Mouse (Mus musculus) testis, postnatal 14 days (tissue): Measurements from ENCODE around the gene Hmces.

Source experiments
- DNase-seq: peaks from one replicate; pipeline ENCODE4 v3.0.0; 2021; ENCODE audit warnings: low spot score

Gene Hmces

GRCm38 (mm10) chr6:87913661-87914325 is at the start of gene Hmces:
Gene Hmces, plus strand, starts transcription at chr6:87913935.
- peak; percentile 83 for DNase-seq

DNA sequence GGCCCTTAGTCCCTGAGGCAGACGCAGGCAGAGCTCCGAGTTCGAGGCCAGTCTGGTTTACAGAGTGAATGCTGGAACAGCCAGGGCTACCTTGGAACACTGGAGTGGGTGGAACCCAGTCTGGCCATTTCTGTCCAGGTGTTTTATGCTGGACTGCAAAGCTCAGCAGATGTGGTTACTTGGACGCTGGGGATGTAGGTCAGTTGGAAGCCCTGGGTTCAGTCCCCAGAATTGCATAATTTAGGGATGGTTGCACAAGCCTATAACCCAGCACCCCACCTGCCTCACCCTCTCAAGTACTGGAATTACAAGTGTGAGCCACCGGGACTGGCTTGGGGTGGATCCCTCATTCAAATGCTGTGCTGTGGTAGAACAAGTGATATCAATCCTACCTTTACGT is 47.5 kb upstream of the Hmces start:
- no peak for DNase-seq

GRCm38 (mm10) chr6:87867256-87867655 is 46.5 kb upstream of the Hmces start:
- DNase-seq, result no peak

DNA sequence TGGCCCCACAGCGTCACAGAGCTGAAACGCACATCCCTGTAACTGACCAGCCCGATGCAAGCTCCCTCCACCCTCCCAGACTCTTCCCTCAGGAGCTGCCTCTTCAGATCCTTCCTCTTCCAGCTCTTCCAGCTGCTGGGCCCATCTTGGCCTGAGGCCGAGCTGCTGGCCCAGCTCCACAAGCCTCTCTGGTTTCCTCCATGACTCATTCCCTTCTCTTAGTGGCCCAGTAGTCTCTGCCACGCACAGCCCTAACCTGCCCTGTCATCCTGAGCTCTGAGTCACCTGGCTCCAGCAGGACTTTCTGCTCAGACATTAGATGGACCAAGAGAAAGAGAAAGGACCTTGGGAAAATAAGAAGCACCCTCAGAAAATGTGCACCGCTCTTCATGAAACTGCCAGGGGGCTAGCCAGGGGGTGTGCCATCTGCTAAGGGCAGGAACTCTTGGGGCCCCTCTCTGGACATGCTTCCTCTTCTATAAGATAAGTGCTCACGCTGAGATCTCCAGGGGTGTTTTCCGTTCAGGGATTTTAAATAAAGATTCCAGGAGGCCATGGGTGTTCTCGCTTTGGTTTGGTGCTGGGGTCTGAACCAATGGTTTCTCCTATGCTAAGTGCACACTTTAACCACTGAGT is 44.7 kb upstream of the Hmces start:
- peak; percentile 48 for DNase-seq

- DNase-seq, result no peak
These were observed 43.3 kb upstream of the Hmces start for GRCm38 (mm10) chr6:87870440-87870839.

- DNase-seq, result no peak
These were observed 42.5 kb upstream of the Hmces start for GRCm38 (mm10) chr6:87871240-87871639.

DNA sequence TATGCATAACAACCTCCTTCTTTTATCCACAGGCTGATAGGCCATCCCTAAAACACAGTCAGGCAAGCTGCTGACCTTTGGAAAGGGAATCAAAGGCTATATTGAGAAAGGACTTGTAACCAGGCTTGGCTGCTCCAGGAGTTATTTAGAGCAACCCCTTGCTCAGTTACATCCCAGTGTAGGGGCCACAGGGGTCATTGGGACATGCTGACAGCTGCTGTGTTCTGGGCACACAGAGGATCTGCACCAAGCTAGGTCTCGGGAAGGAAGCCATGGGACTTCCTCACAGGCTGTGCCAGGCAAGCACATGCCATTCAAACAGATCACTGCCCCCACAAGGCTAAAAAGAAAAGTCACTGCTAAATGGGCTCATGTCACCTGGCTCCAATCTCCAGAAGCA is 40.6 kb upstream of the Hmces start:
- no peak for DNase-seq

- DNase-seq, result no peak
These were observed 39.8 kb upstream of the Hmces start for GRCm38 (mm10) chr6:87873963-87874362.

DNA sequence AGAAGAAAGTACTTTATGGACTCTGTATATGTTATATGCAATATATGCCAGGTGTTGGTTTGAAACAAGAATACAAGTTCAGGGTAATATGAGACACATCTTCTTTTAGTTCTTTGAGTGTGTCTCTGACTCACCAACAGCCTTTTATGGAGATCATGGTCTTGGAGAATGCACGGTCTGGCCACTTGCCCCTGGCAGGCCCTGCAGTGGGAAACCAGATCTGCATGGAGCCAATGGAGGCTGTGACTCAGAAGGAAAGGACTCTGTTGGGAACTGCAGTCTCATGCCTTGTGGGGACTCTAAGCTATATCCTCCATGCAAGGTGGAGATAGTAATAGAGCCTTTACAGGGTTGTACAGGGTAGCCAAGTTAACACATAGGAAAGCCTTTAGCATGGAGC is 38.7 kb upstream of the Hmces start:
- DNase-seq, result no peak

DNA sequence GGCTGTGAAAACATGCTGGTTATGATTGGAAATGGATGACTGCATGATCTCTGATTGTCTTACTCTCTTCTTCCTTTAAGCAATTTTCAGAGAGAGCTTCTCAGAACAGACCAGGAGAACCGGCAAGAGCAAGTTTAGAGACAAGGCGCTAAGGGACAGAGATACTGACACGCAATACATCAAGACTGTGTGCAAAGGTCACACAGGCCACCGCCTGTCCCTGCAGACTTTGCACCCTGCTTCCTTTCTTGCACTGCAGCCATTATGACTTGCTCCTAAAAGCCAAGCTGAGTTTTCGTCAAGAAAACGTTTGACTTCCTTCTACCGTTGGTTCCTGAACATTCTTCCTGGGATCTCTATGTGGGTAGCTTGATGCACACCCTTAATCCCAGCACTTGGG is 38.2 kb upstream of the Hmces start:
- no peak for DNase-seq

DNA sequence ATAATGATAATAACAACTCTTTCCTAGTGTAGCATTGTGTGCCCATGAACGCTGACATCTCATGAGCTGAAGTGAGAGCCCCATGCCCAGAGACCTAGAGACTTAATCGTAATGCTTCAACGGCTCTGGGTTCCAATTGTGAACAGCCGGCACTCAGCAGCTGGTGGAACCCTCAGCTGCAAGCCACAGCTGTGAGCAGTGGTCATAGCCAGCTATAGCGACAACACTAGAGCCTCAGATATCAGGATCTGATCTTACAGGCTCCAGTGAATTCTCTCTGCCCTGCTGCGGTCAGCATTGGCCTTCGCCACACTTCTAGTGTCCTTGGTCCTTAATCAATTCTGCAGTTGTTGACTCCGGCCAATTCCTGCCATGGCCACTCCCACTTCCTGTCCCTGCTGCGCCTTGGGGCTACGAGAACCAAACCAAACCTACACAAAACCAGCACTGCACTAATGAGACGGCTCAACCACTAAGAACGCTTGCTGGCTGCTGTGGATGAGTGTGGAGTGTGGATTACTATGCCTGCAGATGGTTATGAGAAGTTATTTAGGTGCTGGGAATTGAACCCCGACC is 37.6 kb upstream of the Hmces start:
- peak; percentile 44 for DNase-seq

- no peak for DNase-seq
These were observed 34.7 kb upstream of the Hmces start for GRCm38 (mm10) chr6:87879010-87879409.

- DNase-seq, result no peak
These were observed 34.1 kb upstream of the Hmces start for GRCm38 (mm10) chr6:87879628-87880027.

DNA sequence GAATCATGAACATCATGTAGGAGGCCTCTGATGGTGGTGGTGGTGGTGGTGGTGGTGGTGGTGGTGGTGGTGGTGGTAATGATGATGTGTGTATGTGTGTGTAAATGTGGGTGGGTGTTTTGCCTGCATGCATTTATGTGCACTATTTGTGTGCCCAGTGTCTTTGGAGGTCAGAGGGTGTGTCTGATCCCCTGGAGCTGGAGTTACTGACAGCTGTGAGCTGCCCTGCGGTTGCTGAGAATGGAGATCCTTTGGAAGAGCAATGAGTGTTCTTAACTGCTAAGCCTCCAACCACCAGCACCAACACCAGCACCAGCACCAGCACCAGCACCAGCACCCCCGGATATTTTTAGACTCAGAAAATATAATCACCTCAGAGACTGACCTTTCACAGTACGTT is 31.5 kb upstream of the Hmces start:
- DNase-seq, result no peak

GRCm38 (mm10) chr6:87882816-87883215 is 30.9 kb upstream of the Hmces start:
- no peak for DNase-seq

- no peak for DNase-seq
These were observed 27.0 kb upstream of the Hmces start for GRCm38 (mm10) chr6:87886721-87887120.

GRCm38 (mm10) chr6:87887594-87888233 is 26.0 kb upstream of the Hmces start, which contains the start of gene Copg1:
Gene Copg1, plus strand, starts transcription at chr6:87887814.
- peak; percentile 99 for DNase-seq

DNA sequence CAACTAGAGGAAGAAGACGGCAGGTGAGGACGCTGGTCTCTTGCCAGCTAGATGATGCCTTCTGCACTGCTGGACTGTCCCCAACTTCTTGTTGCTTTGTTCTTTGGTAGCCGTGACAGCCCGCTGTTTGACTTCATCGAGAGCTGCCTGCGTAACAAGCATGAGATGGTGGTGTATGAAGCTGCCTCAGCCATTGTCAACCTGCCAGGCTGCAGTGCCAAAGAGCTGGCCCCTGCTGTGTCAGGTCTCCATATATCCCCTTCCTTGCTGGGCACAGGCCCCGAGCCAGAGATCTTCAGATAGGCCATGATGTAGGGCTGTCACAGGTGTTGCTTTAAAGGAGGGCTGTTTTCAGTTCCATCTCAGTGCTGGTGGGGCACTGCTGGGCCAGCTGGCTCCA is 19.8 kb upstream of the Hmces start:
- no peak for DNase-seq

DNA sequence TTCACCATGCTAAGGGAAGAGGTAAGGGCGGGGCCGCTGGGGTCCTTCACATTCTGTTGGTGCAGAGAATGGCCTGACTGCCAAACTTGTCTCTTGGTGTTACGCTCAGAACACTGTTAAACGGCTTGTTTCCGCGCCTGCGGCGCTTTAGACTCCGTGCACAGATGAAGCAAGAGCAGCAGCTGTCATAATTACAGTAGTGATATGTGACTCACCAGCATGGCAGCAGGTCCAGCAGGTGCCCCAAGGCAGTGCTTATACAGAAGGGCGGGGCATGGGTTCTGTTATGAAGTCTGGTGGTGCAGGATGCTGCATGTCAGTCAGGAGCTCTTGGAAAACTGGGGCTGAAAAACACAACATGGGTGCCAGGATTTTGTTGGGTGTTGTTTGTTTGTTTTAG is 15.7 kb upstream of the Hmces start:
- DNase-seq, result no peak

DNA sequence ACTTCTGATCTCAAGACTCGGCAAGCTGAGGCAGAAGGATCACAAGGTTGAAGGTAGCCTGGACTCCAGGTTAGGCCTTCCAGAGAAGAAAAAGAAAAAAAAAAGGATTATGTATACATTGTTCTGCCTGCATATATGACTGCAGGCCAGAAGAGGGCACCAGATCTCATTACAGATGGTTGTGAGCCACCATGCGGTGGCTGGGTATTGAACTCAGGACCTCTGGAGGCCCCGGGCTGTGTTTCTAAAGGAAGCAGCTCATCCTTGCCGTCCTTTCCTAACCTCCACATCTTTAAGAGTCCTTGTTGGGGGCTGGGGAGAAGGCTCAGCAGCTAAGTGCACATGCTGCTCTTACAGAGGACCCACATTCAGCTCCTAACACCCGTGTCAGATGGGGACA is 7.1 kb upstream of the Hmces start:
- no peak for DNase-seq

DNA sequence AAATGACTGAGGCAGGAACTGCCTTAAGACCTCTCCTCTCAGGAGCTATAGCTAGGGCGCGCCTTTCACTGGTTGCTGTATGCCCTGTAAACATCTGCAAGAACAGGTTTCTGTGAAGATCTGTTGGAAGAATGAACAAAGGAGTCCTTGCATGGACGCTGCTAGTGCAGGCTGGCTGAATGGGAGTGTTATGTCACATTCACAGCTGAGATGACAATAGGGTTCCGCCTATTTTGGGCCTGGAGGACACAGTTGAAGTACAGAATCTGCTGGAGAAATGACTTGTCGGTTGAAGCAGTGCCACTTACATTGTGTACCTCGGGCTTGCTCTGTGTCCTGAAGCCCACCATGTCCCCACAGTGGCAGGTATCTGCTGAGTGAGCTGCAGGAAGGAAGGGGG is 4.6 kb upstream of the Hmces start:
- DNase-seq, result no peak

- DNase-seq, result no peak
These were observed 2.2 kb upstream of the Hmces start for GRCm38 (mm10) chr6:87911559-87911958.
